Mouse (Mus musculus) heart, postnatal 36 days (tissue): ENCODE results near the gene Ifngr1. TPM values are rescaled to one million over a fixed set of nuclear protein-coding genes. Genes with fewer than 3 reads are reported as not detected.

Experiments used
- DNase-seq, 2 experiments: peaks; one replicate each; pipeline ENCODE4 v3.0.0; 2021 to 2022
- intact Hi-C: fragments of 180-260 bp; cut with DNase I; formaldehyde crosslinking; loops from one replicate; pipeline ENCODE4 v1.15.1; 2025
- total RNA-seq, 2 experiments: library from RNA; stranded (reverse); gene quantifications; 2 replicates each; pipeline ENCODE4 v1.2.3; 2021

Gene Ifngr1
- 10 to 100 TPM; 49.5 to 58.9 TPM for total RNA-seq

DNA sequence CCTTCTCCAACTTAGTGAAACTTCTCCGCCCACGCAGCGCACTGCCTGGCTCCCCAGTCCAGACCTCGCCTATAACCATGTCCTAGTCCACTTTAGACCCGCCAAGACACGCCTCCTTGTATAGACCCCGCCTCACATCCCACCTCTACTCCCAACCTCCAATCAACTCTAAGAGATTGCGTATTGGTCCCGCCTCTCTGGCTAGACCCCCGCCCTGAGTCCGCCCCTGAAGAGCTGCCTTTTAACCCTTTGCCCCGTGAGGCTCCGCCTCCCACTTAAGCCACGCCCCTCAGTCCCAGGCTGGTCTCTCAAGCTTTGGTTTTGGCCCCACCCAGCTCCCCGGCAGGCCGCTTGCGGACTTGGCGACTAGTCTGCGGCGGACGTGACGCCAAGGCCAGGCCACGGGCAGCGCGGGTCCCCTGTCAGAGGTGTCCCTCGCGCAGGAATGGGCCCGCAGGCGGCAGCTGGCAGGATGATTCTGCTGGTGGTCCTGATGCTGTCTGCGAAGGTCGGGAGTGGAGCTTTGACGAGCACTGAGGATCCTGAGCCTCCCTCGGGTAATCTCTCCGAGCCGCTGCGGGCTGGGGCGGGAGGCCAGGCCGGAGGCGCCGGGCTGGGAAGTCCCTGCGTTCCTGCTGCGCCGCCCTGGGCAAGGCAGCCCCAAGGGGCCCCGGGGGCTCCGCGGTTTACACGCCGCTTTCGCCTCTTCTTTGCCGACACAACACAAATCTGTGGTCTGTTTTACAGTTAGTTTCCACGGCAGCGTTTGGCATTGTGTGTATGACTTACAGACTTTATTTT lies at the start of gene Ifngr1:
Gene Ifngr1 (plus strand): TSS at position 309 of the 801 bp plus-strand sequence.
- intact Hi-C loops, result loop anchor here (5.0 kb wide), 1 partner anchor 720 kb away; the partner anchor contains the start of gene Bclaf1
- peak; percentile 99 to 100 for DNase-seq

GRCm38 (mm10) chr10:19546825-19547224 lies 44.9 kb upstream of the Ifngr1 start:
- intact Hi-C loops, result no loop called here
- no peak for DNase-seq

DNA sequence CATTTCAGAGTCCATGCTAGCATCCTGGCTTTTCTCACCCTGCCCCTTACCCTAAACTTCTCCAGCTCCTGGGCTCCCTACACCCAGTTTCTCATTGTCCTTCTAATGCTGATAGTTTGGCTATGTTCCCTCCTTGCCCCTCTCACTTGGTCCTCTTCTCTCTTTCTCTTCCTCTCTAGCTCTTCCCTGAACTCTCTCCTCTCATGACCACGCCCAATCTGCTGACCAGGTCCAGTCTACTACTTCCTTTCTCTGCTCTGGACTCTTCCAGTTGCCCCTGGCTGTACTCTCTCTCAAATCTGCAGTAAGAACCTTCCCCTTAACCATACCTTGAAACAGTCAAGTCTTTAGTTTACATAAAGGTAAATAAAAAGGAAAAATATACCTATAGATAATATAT lies 43.7 kb upstream of the Ifngr1 start:
- intact Hi-C loops, result no loop called here
- DNase-seq, result no peak

- intact Hi-C loops, result no loop called here
- DNase-seq, result no peak
Observed at GRCm38 (mm10) chr10:19548491-19548890, 43.3 kb upstream of the Ifngr1 start.

DNA sequence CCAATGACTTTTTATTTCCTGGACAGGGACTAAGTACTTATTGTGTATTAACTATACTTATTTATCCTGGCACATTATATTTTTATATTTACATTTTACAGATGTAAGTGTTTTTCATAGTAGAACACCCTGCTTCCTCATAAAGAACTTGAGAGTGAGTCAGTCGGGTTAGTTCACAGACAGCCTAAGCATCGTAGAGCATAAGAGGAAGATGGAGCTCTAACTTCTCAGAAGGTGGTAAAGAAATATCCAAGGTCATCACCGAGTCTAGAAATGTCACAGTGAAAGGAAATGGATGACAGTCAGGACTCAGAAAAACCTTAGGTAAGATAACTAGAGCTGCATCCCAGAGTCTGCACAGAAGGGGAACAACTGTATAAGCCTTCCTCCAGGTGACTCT lies 40.2 kb upstream of the Ifngr1 start:
- intact Hi-C loops, result no loop called here
- DNase-seq, result no peak

DNA sequence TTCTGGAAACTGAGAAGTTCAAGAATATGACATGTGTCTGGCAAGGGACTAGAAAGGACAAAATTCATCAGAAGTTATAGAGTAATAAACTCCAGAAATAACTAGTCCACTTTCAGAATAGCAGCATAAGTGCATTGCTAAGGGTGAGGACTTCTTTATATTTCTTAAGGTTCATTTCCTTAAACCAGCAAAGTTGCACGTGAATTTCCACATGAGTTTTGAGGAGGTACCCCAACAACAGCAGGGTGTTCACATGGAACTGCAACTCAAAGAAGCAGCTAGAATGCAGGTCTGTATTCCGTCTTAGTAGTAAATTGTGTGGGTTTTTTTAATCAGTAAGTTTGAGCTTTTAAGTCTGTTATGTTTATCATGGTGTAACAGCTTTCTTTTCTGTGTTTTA lies 37.9 kb upstream of the Ifngr1 start:
- intact Hi-C loops, result no loop called here
- DNase-seq, result no peak

GRCm38 (mm10) chr10:19557696-19558095 lies 34.1 kb upstream of the Ifngr1 start:
- intact Hi-C loops, result loop anchor here (2.0 kb wide), 1 partner anchor 29 kb away; no protein-coding TSS in a partner anchor
- DNase-seq, result no peak

DNA sequence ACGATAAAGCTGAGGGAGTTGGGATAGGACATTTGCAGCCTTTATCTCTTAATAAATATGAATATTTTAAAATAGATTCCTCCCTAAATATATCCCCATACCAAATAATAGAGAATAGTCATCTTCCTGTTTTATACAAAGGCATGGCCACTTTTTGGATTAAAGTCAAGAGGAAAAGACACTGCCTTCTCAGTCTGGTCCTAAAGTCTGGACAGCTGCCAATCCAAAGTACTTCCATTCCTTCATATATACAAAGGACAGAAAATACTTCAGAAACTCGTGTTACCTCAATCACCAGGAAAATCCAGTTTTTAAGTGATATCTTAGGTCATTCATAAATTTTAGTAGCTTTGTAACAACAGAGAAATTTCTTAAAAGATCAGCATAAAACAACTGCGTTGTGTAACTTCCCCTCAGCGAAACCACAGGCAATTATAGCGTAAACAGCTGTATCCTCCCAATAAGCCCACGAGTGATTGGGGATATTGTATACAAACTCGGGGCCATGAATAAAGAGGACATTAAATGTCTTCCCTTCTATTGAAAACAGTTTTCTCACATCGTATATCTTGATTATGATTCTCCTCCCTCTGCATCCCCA lies 32.1 kb upstream of the Ifngr1 start:
- DNase-seq, result no peak
- intact Hi-C loops, result loop anchor here (5.0 kb wide), 1 partner anchor 38 kb away; no protein-coding TSS in a partner anchor

DNA sequence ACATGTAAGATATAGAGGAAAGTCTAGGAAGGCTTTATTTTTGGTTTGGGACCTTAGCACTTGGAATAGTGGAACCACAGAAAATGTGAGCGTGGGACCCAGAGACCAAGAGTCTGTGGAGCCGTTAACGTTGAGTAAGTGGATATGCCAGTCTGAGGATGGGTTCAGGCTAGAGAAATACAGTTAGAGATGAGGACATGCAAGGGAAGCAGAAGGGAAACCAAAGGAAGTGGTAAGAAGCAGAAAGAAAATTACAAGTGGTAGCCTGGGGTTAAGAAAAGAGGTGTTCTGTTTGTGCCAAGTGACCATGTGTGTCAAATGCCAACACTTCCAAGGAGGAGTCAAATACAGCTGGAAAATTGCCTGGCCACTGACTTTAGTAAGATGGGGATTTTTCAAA lies 29.2 kb upstream of the Ifngr1 start:
- no peak for DNase-seq
- intact Hi-C loops, result loop anchor here (5.0 kb wide), 1 partner anchor 35 kb away; no protein-coding TSS in a partner anchor

DNA sequence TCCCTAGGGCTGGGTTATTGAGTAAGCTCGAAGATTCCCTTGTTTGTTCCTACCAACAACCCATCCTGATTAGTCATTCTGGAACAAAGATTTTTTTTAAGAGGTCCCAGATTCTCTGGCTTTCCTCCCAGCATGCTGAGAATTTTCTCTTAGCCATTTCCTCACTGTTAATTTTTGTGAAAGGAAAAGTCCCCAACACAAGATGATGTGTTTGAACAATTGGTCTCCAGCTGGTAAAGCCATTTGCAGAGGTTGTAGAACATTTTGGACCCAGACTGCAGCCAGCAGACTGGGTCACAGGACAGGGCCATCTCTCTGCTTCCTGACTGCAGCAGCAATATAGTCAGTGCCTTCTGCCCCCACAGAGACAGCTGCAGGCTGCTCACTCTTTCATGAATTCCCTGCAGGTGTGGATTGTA lies 28.3 kb upstream of the Ifngr1 start:
- intact Hi-C loops, result loop anchor here (5.0 kb wide), 1 partner anchor 34 kb away; no protein-coding TSS in a partner anchor
- peak; percentile 51 to 69 for DNase-seq

GRCm38 (mm10) chr10:19567481-19567880 lies 24.3 kb upstream of the Ifngr1 start:
- DNase-seq, result no peak
- intact Hi-C loops, result no loop called here

DNA sequence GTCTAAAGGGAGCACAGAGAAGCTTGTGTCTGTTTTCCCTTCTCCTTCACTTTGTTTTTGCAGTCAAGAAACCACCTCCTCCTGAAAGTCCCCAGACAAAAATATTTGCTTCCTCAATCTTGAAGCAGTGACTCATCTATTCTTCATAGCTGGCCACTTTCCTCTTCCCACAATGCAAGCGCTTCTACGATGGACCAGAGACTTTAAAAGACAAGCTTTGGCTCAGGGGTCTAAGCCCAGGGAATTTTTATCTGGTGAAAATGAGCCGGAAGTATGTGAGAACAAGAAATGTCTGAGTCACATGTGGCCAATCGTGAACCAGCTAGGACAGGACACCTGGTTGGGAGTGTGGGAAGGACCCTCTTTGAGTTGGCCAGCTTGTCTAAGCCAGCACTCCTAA lies 21.5 kb upstream of the Ifngr1 start:
- intact Hi-C loops, result no loop called here
- peak in 1 of 2 experiments; percentile 48 for DNase-seq

GRCm38 (mm10) chr10:19570716-19571115 lies 21.0 kb upstream of the Ifngr1 start:
- DNase-seq, result no peak
- intact Hi-C loops, result no loop called here

- no peak for DNase-seq
Observed at GRCm38 (mm10) chr10:19577571-19577970, 14.2 kb upstream of the Ifngr1 start.

GRCm38 (mm10) chr10:19578001-19578400 lies 13.7 kb upstream of the Ifngr1 start:
- intact Hi-C loops, result no loop called here
- DNase-seq, result no peak

More at GRCm38 (mm10) chr10:19577571-19577970, 14.2 kb upstream of the Ifngr1 start:
- intact Hi-C loops, result no loop called here

GRCm38 (mm10) chr10:19578409-19578986 lies 13.3 kb upstream of the Ifngr1 start:
- intact Hi-C loops, result no loop called here
- no peak for DNase-seq

- intact Hi-C loops, result no loop called here
- no peak for DNase-seq
Observed at GRCm38 (mm10) chr10:19580660-19581059, 11.1 kb upstream of the Ifngr1 start.

DNA sequence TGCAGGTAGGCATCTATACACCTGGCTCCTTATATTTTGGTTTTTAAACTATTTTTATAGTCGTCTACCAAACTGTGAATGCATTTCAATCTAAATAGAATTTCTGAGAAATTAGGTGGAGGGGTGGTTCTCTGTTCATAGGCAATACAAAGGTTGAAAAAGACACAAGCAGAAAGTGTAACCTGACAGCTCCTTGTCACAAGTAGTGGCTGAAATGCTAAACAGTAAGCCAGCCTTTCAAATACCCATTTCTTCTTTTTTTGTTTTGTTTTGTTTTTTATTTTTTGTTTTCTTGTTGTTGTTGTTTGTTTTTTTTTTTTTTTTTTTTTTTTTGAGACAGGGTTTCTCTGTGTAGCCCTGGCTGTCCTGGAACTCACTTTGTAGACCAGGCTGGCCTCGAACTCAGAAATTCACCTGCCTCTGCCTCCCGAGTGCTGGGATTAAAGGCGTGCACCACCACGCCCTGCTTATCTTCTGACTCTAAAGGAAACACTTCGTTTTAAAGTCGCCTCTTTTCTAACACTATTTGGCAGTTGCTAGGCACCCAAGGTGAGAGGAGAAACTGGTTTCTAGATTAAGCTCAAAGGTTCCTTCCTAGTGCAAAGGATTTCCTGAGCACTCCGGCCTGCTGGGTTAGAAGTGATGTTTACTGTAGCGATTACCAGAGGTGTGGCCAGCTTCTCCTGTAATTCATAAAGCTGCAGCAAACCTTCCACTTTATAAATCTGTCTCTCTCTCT lies 9.7 kb upstream of the Ifngr1 start:
- DNase-seq, result no peak
- intact Hi-C loops, result loop anchor here (1.0 kb wide), 1 partner anchor 18 kb away; no protein-coding TSS in a partner anchor

- intact Hi-C loops, result loop anchor here (1.0 kb wide), 1 partner anchor 19 kb away; no protein-coding TSS in a partner anchor
- no peak for DNase-seq
Observed at GRCm38 (mm10) chr10:19582806-19583430, 8.8 kb upstream of the Ifngr1 start.

- DNase-seq, result no peak
- intact Hi-C loops, result no loop called here
Observed at GRCm38 (mm10) chr10:19584064-19584463, 7.7 kb upstream of the Ifngr1 start.
